Mouse (Mus musculus): Measurements from ENCODE around the gene Fkbp10.

- no peak for TF ChIP-seq CTCF (conservative IDR thresholded peaks at IDR 0.05; ENCODE audit: low read length)
- no peak for TF ChIP-seq NANOG (IDR thresholded peaks at IDR 0.05; ENCODE audit: borderline replicate concordance, low read length)
Measured at GRCm38 (mm10) chr11:100371981-100372558, 43.4 kb upstream of the Fkbp10 start.
